Mouse (Mus musculus) WW6 (cell line): ENCODE data around the gene Pxylp1.

Source experiments
- DNase-seq: peaks from one replicate; pipeline ENCODE4 v3.0.0-alpha.2; 2013; ENCODE audit warnings: low read depth, low spot score

Pxylp1 gene

DNA sequence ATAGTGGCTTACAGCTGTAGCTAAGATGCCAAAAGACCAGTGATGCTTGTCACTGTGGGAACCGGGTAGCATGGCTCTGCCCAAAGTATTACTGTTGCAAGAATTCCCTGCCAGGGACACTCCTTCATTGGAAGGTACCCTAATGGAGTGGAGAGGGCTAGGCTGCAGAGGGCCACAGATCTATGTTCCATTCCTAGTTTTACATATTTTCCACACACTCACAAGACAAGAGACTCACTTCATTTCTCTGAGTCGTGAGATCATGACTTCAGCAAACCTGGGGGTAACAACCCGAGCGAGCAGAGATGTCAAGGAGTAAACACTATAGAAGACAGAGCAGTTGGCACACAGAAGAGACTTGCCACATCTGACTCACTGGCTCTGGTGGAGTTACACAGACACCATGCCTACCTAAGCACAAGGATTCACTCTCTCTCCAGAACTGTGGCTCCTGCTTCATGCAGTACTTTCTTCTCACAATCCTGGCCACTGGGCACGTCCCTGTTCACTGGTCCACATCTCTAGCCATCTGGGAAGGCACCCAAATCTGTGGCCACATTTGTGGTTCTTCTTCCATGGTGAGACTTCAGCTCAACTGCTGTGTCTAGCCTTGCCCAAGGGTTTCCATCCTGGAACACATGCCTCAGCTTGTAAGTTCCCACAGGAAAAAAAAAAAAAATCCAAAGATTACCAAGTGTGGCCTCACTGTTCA lies 31.9 kb downstream of the Pxylp1 start:
- no peak for DNase-seq

DNA sequence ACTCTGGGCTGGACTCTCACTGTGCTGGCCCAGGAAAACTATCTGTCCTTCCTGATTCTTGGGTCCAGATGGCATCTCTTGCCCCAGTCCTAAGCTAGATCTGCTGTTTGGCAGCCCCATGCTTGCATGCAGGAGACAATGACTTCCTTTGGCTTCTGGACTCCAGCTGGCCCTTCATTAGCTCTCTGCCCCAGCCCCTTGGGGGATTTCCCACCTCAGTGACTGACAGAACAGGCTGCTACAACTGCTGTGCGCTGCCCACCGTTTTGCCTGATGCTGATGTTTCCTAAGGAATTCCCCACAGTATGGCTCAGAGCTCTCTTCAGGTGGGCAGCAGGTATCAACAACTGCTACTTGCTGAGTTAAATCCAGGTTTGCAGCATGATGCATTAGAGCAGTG lies 33.4 kb downstream of the Pxylp1 start:
- DNase-seq = no peak

DNA sequence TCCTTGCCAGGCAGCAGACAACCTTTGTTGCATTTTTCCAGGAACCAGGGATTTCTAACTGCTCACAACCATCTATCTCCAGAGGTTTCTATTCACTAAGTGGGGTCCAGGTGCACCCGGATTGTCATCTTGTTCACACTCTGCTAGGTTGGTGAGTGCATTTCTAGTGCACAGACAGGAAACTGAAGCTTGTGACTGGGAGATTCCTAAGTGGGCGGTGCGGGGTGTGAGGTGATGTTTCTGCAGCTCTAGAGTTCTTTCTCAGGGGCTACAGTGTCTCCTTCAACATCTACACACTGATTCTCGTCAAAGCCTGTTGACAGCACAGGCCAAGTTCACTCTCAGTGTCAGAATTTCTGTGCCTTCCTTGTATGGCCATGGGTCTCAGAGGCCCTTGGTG lies 34.6 kb downstream of the Pxylp1 start:
- no peak for DNase-seq

DNA sequence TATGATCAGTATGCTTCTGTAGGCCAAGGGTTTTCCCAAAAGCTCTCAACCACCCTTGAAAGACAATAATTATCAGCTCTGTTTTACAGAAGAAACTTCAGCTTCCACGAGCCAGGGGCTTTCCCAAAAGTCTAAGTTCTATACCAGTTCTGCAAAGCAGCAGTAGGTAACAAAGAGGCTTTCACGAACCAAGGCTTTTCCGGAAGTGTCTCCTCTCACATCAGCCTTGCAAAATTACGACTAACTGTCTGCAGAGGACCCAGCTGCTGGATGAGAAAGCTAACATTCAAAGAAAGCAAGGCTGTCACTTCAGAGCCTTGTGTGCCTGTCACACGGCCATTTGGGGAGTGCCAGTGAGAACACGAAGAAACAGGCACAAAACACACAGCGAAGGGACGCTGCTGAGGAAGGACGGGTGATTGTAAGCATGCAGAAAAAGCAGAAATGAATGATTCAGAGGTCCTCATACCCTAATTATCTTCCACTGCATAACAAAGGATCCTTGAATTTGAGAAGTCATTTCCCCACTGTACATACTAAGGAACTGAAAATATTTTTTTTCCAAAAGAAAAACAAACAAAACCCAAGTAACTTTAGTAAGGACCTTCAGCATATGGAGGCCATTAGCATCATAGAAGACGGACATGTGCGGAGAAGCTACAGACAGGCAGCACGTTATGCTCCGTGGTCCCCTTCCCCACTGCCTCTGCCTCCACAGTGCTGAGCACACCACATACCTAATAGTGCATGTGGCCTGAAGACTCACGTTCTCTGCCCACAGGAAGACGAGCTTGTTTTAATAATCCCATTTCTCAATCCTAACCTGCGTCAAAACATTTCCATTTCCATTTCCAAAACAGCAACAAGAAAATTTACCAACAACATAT lies 38.9 kb downstream of the Pxylp1 start:
- DNase-seq = no peak

DNA sequence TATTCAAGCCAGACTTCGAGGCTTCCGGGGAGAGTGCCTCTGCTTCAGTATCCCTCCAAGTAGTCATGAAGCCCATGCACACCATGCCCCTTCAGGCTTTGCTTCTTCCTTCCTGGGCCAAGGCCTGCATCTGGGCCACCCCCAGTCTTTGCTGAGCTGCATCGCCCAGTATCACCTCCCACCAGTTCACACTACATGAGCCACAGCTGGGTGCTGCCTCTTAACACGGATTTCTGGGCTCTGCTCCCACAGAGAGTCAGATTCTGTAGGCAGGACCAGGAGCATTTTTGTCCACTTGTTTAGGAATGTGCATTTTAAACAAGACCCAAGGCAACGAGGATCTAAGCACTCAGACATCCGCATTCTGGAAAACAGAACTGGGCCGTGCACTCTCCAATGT lies 40.8 kb downstream of the Pxylp1 start:
- no peak for DNase-seq

DNA sequence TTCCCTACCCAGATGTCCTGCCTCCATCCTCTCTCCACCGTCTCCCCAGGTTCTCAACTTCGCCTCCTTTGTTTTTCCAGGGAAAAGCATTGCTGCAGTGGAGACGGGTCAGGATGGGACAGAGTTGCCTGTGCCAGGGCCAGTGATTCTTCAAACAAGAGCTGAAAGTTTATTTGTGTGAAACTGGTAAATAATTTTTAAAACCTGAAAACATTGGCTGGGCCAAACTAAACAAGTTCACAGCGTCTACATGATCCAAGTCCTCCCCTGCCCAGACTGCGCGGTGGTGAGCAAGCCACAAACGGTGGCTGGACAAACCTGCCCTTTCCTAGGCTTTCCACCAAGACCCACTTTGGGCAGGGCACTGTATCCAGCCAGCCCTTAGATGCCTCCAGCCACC lies 41.4 kb downstream of the Pxylp1 start:
- DNase-seq = no peak

DNA sequence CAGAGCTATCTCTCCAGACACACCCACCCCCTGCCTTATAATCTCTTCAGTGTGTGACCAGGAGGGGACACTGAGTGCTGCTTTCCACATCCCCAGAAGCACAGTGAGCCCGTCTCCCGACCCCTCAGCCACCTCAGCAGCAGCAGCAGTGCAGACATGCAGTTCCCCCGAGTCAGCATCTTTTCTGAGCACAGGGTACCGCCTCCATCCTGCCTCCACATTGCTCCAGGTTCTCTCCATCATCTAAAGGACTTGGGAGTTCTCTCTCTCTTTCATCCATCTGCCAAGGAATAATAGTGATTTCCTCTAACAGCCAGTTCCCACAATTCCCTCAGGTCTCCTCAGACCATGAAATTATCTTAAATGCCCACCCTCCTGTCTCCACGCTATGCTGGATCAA lies 43.5 kb downstream of the Pxylp1 start:
- DNase-seq = no peak

DNA sequence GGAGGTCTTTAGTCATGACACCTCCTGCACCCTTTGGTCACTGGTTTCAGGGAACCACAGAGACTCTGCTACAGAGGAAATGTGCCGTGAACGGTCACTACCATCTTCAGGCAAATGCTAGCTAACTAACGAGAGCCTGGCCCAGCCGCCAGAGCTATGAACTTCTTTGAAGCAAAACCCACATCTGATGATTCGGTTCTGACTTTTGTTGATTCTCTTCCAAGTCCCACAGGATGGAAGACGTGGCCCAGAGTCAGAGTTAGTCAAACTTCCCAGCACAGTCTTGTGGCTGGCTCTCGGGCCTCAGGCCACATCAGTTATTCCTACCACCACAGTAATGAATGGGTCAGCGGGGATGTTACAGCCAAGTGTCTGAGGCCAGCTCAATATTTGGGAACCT lies 46.1 kb downstream of the Pxylp1 start:
- DNase-seq = no peak

DNA sequence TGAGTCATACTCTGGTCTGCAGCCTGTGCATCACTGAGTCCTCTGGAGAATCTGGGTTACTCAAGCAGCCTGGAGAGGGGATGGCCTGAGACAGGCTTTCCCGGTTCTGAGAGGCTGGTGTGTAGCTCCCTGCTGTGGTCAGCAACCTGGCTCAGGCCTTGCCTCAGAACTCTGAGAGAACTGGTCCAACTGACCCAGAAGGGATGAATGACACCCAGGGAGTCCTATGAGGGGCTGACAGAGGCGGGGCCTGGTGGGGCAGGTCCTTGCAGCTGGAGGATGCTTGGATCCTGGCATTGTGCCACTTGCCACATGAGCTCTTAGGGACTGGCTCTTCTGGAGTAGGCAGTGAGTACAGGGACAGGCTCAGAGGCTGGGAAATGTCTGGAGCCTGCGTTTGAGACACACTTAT lies 47.7 kb downstream of the Pxylp1 start:
- no peak for DNase-seq

DNA sequence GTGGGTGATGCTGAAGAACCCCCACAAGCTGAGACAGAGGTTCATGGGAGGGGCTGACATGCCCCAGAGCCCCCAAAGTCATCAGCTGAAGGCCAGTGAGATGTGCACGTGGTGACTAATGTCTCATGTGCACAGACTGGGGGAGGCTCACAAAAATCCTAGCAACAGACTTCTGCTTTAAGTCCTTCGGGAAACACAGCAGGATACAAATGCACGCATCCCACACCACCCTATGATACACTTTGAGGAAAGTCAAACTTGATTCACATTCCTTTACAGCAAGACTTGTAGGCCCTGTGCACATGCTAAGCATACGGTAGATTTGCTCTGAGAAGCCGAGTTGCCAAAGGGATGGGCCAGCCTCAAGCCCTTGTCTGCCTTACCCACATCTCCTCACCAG lies 53.1 kb downstream of the Pxylp1 start:
- DNase-seq = no peak

DNA sequence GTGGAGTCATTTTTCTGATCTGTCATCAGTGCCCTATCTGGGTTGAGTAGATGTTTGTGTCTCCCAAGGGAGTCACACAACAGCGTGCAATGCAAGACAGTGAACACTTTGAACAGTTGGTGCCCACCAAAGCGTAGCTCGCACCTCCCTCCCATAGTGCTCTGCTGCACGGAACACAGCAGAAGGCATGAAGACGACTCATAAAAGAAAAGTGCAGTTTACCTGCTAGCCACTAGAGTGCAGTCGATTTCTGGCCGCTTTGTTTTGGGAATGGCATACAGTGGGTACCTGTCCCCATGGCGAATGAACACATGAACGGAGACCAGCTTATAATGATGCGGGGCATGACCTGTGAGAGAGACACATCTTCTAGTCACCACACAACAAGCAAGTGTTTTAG lies 53.6 kb downstream of the Pxylp1 start:
- no peak for DNase-seq

DNA sequence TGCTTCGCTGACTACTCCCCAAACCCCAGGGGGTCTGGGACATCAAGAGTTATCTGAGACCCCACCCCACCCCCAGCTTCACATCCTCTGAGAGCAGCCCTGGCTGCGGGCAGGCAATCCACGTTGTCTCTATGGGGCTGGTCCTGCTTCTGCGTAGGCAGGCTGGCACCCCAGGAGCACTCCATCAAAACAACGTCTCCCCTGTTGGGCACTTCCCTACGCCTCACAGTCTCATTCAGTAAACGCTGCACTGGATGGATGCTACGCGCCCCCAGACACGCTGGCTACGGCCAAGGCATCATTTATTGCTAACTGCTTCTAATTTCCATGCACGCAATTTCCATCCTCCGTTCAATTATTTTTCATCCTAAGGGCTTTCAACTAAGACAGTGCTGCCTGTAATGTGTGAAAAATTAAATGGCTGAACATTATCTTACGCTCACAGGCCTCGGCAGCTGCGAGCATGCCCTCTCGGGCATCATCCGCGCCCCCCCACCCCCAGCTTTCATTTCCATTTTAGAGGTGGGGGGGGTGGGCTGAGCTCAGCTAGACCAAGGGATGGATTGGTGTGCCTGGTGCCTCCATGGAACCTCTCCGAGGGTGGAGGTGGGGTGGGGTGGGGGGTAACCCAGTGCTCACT lies 54.6 kb downstream of the Pxylp1 start:
- DNase-seq = no peak

DNA sequence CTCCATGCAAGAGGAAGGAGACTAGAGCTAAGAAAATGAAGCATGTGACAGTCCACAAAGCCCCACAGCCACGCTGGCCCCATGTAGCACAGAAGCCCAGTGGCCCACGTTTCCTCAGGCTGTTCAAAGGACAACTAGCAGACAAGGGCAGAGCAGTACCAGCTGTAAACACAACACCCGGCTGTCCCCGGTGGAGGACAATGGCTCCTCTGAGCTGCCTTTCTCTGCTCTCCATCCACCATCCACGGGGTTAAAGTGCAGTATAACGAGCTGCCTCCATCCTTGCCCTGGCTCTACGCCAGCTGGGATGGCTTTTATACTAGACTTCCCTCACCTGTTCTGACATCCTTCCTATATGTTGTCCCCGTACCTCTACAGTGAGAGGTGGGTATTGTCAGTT lies 55.5 kb downstream of the Pxylp1 start:
- DNase-seq = no peak

DNA sequence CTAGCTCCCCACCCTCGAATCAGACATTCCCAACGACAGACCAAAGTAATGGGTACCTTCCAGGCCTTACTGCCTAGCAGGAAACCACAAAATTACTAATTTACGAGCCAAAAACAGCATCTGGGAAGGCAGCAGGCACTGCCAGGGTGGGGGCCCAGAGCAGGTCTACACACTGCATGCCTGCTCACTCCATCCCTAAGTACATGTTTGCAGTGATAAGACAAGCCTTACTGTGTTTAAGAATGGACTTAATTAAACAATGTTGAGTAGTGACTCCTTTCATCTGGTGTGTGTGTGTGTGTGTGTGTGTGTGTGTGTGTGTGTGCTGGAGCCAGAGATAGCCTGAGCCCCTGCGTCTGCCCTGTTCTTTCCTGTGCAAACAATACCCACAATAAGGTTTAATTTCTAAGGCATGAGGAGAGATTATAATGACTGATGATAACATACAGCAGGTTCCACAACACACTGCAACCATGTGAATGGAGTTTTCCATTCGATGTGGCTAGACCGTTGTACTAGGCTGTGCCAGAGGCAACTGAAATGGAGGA lies 57.0 kb downstream of the Pxylp1 start:
- DNase-seq = no peak

DNA sequence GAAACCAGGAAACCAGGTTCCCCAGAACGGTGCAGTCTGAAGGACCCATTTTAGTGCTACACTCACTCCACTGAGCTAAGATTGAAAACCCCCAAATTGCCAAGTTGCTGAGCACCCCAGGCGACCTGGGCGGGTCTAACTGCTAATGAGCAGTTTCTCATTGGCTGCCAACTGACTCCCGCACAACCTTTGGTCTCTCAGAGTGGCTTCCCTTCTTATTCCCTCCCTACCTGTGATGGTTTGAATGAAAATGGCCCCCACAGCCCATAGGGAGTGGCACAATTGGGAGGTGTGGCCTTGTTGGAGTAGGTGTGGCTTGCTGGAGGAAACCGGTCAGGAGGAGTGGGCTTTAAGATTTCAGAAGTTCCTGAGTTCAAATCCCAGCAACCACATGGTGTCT lies 58.9 kb downstream of the Pxylp1 start:
- DNase-seq = peak; percentile 54

DNA sequence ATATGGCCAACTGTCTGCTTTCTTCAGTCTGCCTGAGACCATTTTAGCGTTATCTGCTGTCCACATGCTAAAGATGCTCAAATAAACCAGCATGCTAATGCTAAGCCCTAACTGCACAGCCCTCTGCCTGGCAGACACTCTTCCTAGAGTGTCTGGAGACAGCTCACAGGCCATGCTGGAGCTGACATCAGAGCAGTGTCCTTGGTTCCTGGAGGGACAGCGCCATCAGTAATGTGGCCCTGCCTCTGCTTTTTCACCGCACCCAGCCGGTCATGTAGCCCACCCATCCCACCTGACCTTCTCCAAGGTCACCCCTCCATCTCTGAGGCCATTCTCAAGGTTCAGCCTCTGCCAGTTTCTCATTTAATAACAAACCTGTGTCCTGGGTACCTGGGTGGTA lies 60.0 kb downstream of the Pxylp1 start:
- DNase-seq = no peak

DNA sequence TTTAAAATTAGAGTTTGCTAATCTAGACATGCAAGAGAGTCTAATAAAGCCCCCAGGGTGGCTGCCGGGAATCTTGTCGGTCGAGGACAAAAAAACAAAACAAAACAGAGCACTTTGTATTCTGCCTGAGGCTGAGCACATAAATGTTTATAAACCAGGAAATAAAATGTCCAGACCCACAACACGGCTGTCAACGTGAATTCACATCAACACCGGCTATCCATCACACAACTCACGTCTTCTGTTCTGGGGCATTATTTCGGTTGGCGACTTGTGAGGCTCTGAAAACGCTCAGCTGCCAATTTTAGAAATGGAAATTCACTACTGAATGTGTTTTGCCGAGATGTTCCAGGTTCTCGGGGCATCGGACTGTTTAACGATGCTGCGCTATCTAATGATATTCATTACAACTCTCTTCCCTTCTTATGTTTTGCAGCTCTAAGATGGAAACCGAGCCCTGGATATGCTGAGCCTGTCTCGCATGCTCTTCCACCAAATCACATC lies 61.6 kb downstream of the Pxylp1 start:
- DNase-seq = no peak

DNA sequence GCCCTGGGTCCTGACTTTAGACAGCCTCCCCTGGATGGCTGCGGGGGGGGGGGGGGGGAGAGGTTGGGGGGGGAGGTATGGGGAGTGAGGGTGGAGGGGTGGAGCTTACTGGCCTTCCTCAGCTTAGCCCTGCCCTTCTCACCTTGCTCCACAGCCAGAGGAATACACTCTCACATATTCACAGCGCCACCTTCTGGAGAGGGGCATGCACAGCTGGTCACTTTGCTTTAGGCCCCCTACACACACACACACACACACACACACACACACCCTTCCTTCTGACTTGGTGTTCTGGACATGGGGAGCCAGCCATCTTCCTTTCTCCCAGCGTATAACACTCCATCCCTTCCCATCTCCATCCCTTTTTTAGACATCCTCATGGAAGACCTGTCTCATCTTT lies 62.8 kb downstream of the Pxylp1 start:
- no peak for DNase-seq

DNA sequence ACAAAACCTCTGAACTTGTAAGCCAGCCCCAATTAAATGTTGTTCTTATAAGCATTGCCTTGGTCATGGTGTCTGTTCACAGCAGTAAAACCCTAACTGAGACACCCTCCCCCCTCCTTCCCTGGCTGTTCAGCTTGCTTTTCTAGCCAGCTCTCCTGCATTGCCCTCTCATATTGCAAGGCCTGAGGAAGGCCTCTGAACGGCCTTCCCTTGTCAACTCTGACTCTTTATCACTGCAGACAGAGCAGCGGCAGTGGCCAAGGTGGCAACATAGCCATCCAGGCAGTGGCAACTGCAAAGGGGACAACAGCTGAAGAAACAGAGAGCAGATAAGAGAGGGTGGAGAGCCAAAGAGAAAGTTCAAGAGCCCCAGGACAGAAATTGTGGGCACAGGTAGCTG lies 64.4 kb downstream of the Pxylp1 start:
- no peak for DNase-seq

DNA sequence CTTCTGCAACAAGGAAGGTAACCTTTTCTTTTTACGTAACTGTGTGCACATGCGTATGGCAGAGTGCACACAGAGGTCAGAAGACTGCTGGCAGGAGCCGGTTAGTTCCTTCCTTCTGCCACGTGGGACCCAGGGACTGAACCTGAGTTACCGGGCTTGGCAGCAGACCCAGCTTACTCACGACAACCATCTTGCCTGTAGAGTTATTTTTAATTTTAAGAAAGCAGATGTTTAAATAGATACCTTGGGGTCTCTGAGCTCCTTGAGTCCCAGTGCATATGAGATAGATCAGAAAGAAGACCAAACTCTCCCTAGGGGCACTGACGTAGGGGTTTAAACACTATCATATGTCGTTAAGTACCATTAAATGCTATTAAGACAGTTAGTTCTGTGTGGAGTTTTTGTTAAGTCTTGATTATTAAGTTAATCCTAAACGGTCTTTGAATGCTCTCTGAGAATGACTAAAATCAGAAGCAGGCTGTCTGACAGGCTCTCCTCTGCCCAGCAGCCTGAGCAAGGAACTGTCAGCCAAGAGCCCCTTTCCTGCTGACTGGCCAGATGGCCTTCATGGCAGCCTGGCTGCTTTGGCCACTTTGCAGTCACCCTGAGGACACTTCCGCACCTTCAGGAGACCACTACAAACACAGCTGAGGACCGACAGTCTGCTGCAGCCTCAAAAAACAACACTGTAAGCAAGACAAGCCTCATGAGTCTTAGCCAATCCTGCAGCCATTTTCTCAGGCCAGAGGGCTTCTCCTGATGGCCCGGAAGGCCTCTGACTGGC lies 65.3 kb downstream of the Pxylp1 start:
- no peak for DNase-seq

DNA sequence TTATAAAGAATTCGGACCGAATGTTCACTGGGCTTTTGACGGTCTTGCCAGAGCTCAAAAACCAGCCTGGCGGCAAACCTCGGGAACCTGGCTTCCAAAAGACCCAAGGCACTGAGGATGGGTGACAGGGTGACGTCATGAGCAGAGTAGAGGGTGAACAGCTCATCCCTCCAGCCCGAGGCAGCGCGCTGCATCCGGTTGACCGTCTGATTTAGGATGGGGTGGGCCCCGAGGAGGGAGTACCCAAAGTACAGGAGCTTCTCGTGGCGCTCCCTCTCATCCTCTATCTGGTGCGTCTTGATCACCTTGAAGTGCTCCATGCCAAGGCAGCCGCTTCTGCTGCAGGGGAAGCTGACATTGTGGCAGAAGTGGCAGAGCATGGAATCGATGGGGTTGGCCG lies 67.6 kb downstream of the Pxylp1 start:
- DNase-seq = no peak
